Mouse (Mus musculus): Measurements from ENCODE around the gene Abhd12b. TPM values are rescaled to one million over a fixed set of nuclear protein-coding genes. Genes with fewer than 3 reads are reported as not detected.
A peak's percentile ranks its signal among the peaks of the same experiment; 100 is the strongest.

The Abhd12b gene
- polyA plus RNA-seq, 1 experiment from 2014 or later, result 0.18 TPM

- 0% methylated on average over 64 of the region's 101 CpGs for WGBS
- peak; percentile 87 for ATAC-seq
Observed at GRCm38 (mm10) chr12:70111367-70112089, 42.4 kb upstream of the Abhd12b start.

GRCm38 (mm10) chr12:70112090-70112383 is 41.9 kb upstream of the Abhd12b start:
- Histone ChIP-seq H3K4me2 (ENCODE audit: low read length) (peak overlapping the region; percentile 86), H3K36me3 (ENCODE audit: control insufficient read depth, insufficient read depth, low read length) (no peaks in the 10 kb centered on the region), H3K27me3 (replicated peaks; ENCODE audit: control insufficient read depth, insufficient read depth, low read length) (no peaks in the 10 kb centered on the region), H3K4me3 (ENCODE audit: low read length) (peak overlapping the region; percentile 83), H3K9me3 (ENCODE audit: control insufficient read depth, low read length) (no peaks in the 10 kb centered on the region), H3K27ac (ENCODE audit: low read depth, low read length) (peak overlapping the region; percentile 89), H3K4me1 (ENCODE audit: control insufficient read depth, insufficient read depth, low read depth, low read length) (peaks cover 25% of the 10 kb centered on the region), H3K9ac (ENCODE audit: low read depth, low read length) (peak overlapping the region; percentile 98)
- 2% methylated on average over 16 of the region's 16 CpGs for WGBS
- ATAC-seq, result no peak

More at GRCm38 (mm10) chr12:70111367-70112089, 42.4 kb upstream of the Abhd12b start:
- Histone ChIP-seq H3K4me2 (ENCODE audit: low read length) (peak overlapping the region; percentile 86), H3K4me3 (ENCODE audit: low read length) (peak overlapping the region; percentile 83), H3K9me3 (ENCODE audit: control insufficient read depth, low read length) (no peaks in the 10 kb centered on the region), H3K36me3 (ENCODE audit: control insufficient read depth, insufficient read depth, low read length) (no peaks in the 10 kb centered on the region), H3K9ac (ENCODE audit: low read depth, low read length) (peak overlapping the region; percentile 98), H3K27ac (ENCODE audit: low read depth, low read length) (peak overlapping the region; percentile 89), H3K4me1 (ENCODE audit: control insufficient read depth, insufficient read depth, low read depth, low read length) (peaks cover 29% of the 10 kb centered on the region), H3K27me3 (replicated peaks; ENCODE audit: control insufficient read depth, insufficient read depth, low read length) (no peaks in the 10 kb centered on the region)

- Histone ChIP-seq H3K4me1 (ENCODE audit: control insufficient read depth, insufficient read depth, low read depth, low read length) (peaks cover 13% of the 10 kb centered on the region), H3K4me2 (ENCODE audit: low read length) (no peak within 1 kb of the TSS), H3K9me3 (ENCODE audit: control insufficient read depth, low read length) (no peaks in the 10 kb centered on the region), H3K27me3 (replicated peaks; ENCODE audit: control insufficient read depth, insufficient read depth, low read length) (no peaks in the 10 kb centered on the region), H3K9ac (ENCODE audit: low read depth, low read length) (no peak within 1 kb of the TSS), H3K36me3 (ENCODE audit: control insufficient read depth, insufficient read depth, low read length) (no peaks in the 10 kb centered on the region), H3K27ac (ENCODE audit: low read depth, low read length) (no peak within 1 kb of the TSS), H3K4me3 (ENCODE audit: low read length) (no peak within 1 kb of the TSS)
- 67% methylated on average over 11 of the region's 11 CpGs for WGBS
- ATAC-seq, result no peak
Observed at GRCm38 (mm10) chr12:70113351-70113750, 40.6 kb upstream of the Abhd12b start, which contains the start of gene Nin. TSS of gene Nin (minus strand) at chr12:70113717.

GRCm38 (mm10) chr12:70117146-70117545 is 36.8 kb upstream of the Abhd12b start:
- 89% methylated on average over 10 of the region's 10 CpGs for WGBS
- no peak for ATAC-seq
- H3K9me3 ChIP-seq (ENCODE audit: control insufficient read depth, low read length), result no peaks in the 10 kb centered on the region

GRCm38 (mm10) chr12:70118721-70119345 is 35.1 kb upstream of the Abhd12b start:
- Histone ChIP-seq H3K4me2 (ENCODE audit: low read length) (no peak overlapping the region), H3K9me3 (ENCODE audit: control insufficient read depth, low read length) (no peaks in the 10 kb centered on the region), H3K27ac (ENCODE audit: low read depth, low read length) (no peak overlapping the region), H3K36me3 (ENCODE audit: control insufficient read depth, insufficient read depth, low read length) (no peaks in the 10 kb centered on the region), H3K27me3 (replicated peaks; ENCODE audit: control insufficient read depth, insufficient read depth, low read length) (no peaks in the 10 kb centered on the region), H3K9ac (ENCODE audit: low read depth, low read length) (no peak overlapping the region), H3K4me3 (ENCODE audit: low read length) (no peak overlapping the region), H3K4me1 (ENCODE audit: control insufficient read depth, insufficient read depth, low read depth, low read length) (no peaks in the 10 kb centered on the region)
- 0 out of 2 replicates have a peak, but pooled peaks have one; percentile 9 for ATAC-seq
- 69% methylated on average over 10 of the region's 10 CpGs for WGBS

More at GRCm38 (mm10) chr12:70117146-70117545, 36.8 kb upstream of the Abhd12b start:
- H3K36me3 ChIP-seq (ENCODE audit: control insufficient read depth, insufficient read depth, low read length), result no peaks in the 10 kb centered on the region
- no peak overlapping the region for H3K27ac ChIP-seq (ENCODE audit: low read depth, low read length)
- H3K4me3 ChIP-seq (ENCODE audit: low read length), result no peak overlapping the region
- H3K27me3 ChIP-seq (replicated peaks; ENCODE audit: control insufficient read depth, insufficient read depth, low read length), result no peaks in the 10 kb centered on the region
- peaks cover 1% of the 10 kb centered on the region; the same call in 1 of the 2 replicates for H3K4me1 ChIP-seq (ENCODE audit: control insufficient read depth, insufficient read depth, low read depth, low read length)
- no peak overlapping the region for H3K4me2 ChIP-seq (ENCODE audit: low read length)
- H3K9ac ChIP-seq (ENCODE audit: low read depth, low read length), result no peak overlapping the region

- H3K27me3 ChIP-seq (replicated peaks; ENCODE audit: control insufficient read depth, insufficient read depth, low read length), result no peaks in the 10 kb centered on the region
- no peak overlapping the region for H3K9ac ChIP-seq (ENCODE audit: low read depth, low read length)
- H3K36me3 ChIP-seq (ENCODE audit: control insufficient read depth, insufficient read depth, low read length), result no peaks in the 10 kb centered on the region
- no peak overlapping the region for H3K4me2 ChIP-seq (ENCODE audit: low read length)
- 70% methylated on average over 2 of the region's 2 CpGs for WGBS
- no peaks in the 10 kb centered on the region for H3K4me1 ChIP-seq (ENCODE audit: control insufficient read depth, insufficient read depth, low read depth, low read length)
- no peak for ATAC-seq
- H3K9me3 ChIP-seq (ENCODE audit: control insufficient read depth, low read length), result no peaks in the 10 kb centered on the region
- no peak overlapping the region for H3K4me3 ChIP-seq (ENCODE audit: low read length)
- no peak overlapping the region for H3K27ac ChIP-seq (ENCODE audit: low read depth, low read length)
Observed at GRCm38 (mm10) chr12:70119552-70119951, 34.4 kb upstream of the Abhd12b start.

- 91% methylated on average over 4 of the region's 4 CpGs for WGBS
- no peaks in the 10 kb centered on the region for H3K27me3 ChIP-seq (replicated peaks; ENCODE audit: control insufficient read depth, insufficient read depth, low read length)
Observed at GRCm38 (mm10) chr12:70126626-70127025, 27.3 kb upstream of the Abhd12b start.

GRCm38 (mm10) chr12:70129105-70129504 is 24.8 kb upstream of the Abhd12b start:
- Histone ChIP-seq H3K4me3 (ENCODE audit: low read length) (no peak overlapping the region), H3K9me3 (ENCODE audit: control insufficient read depth, low read length) (no peaks in the 10 kb centered on the region), H3K27me3 (replicated peaks; ENCODE audit: control insufficient read depth, insufficient read depth, low read length) (no peaks in the 10 kb centered on the region), H3K27ac (ENCODE audit: low read depth, low read length) (no peak overlapping the region), H3K4me2 (ENCODE audit: low read length) (no peak overlapping the region), H3K4me1 (ENCODE audit: control insufficient read depth, insufficient read depth, low read depth, low read length) (peaks cover 2% of the 10 kb centered on the region; the same call in 1 of the 2 replicates), H3K36me3 (ENCODE audit: control insufficient read depth, insufficient read depth, low read length) (no peaks in the 10 kb centered on the region), H3K9ac (ENCODE audit: low read depth, low read length) (no peak overlapping the region)
- ATAC-seq, result 0 out of 2 replicates have a peak, but pooled peaks have one; percentile 14
- 55% methylated on average over 5 of the region's 5 CpGs for WGBS

More at GRCm38 (mm10) chr12:70126626-70127025, 27.3 kb upstream of the Abhd12b start:
- no peak for ATAC-seq
- Histone ChIP-seq H3K36me3 (ENCODE audit: control insufficient read depth, insufficient read depth, low read length) (no peaks in the 10 kb centered on the region), H3K4me1 (ENCODE audit: control insufficient read depth, insufficient read depth, low read depth, low read length) (peaks cover 2% of the 10 kb centered on the region; the same call in 1 of the 2 replicates), H3K9ac (ENCODE audit: low read depth, low read length) (no peak overlapping the region), H3K27ac (ENCODE audit: low read depth, low read length) (no peak overlapping the region), H3K9me3 (ENCODE audit: control insufficient read depth, low read length) (no peaks in the 10 kb centered on the region), H3K4me2 (ENCODE audit: low read length) (no peak overlapping the region), H3K4me3 (ENCODE audit: low read length) (no peak overlapping the region)

- peak overlapping the region; percentile 59 for H3K27ac ChIP-seq (ENCODE audit: low read depth, low read length)
- H3K4me3 ChIP-seq (ENCODE audit: low read length), result peak overlapping the region; percentile 32
- peak overlapping the region; percentile 58 for H3K4me2 ChIP-seq (ENCODE audit: low read length)
- no peaks in the 10 kb centered on the region for H3K36me3 ChIP-seq (ENCODE audit: control insufficient read depth, insufficient read depth, low read length)
- peak; percentile 37; the same call in 1 of the 2 replicates for ATAC-seq
- H3K9me3 ChIP-seq (ENCODE audit: control insufficient read depth, low read length), result no peaks in the 10 kb centered on the region
- H3K4me1 ChIP-seq (ENCODE audit: control insufficient read depth, insufficient read depth, low read depth, low read length), result peaks cover 2% of the 10 kb centered on the region; the same call in 1 of the 2 replicates
- no peaks in the 10 kb centered on the region for H3K27me3 ChIP-seq (replicated peaks; ENCODE audit: control insufficient read depth, insufficient read depth, low read length)
- peak overlapping the region; percentile 50 for H3K9ac ChIP-seq (ENCODE audit: low read depth, low read length)
- 30% methylated on average over 20 of the region's 20 CpGs for WGBS
Observed at GRCm38 (mm10) chr12:70131042-70131675, 22.8 kb upstream of the Abhd12b start.

All from hindbrain, embryonic 16.5 days (tissue).